Mouse (Mus musculus) embryonic facial prominence, embryonic 11.5 days (tissue): Measurements from ENCODE around the gene Abcb9. TPM values are rescaled to one million over a fixed set of nuclear protein-coding genes. Genes with fewer than 3 reads are reported as not detected.
A peak's percentile ranks its signal among the peaks of the same experiment; 100 is the strongest.
"Not testable (repeated sequence)": the region's sequence is repeated elsewhere in the genome, so short reads cannot be mapped to it uniquely, and the experiment has no call there.

Source experiments
- ATAC-seq: fragments of 200-750 bp; cut with Nextera tagmentation; replicated peaks from 2 replicates; pipeline ENCODE4 v1.8.0; 2017; ENCODE audit warnings: low read depth; ENCODE audit not compliant: insufficient number of reproducible peaks, low FRiP score, low TSS enrichment
- DNase-seq: peaks from one replicate; pipeline ENCODE4 v3.0.0-alpha.2; 2015; ENCODE audit warnings: low spot score
- H3K27ac ChIP-seq: fragments of 300-500 bp; sonication (generic); replicated peaks from 2 replicates; pipeline ENCODE4 v1.5.1; 2014; ENCODE audit warnings: mild to moderate bottlenecking, low read depth, low read length, control low read depth
- H3K27me3 ChIP-seq: fragments of 300-500 bp; sonication (generic); 2 replicates; pipeline ENCODE4 v1.6.1; 2014; ENCODE audit warnings: mild to moderate bottlenecking, low read length, moderate library complexity, mixed read lengths; ENCODE audit not compliant: control insufficient read depth, insufficient read depth
- H3K36me3 ChIP-seq: fragments of 300-500 bp; sonication (generic); replicated peaks from 2 replicates; pipeline ENCODE4 v1.6.1; 2014; ENCODE audit warnings: low read depth, mild to moderate bottlenecking, low read length, moderate library complexity, mixed read lengths; ENCODE audit not compliant: control insufficient read depth, insufficient read depth
- H3K4me1 ChIP-seq: fragments of 300-500 bp; sonication (generic); 2 replicates; pipeline ENCODE4 v1.6.1; 2014; ENCODE audit warnings: low read length, mixed read lengths; ENCODE audit not compliant: control insufficient read depth, insufficient read depth
- H3K4me2 ChIP-seq: fragments of 300-500 bp; sonication (generic); 2 replicates; pipeline ENCODE4 v1.6.1; 2014; ENCODE audit warnings: low read depth, mild to moderate bottlenecking, control low read depth, low read length, moderate library complexity
- H3K4me3 ChIP-seq: fragments of 300-500 bp; sonication (generic); 2 replicates; pipeline ENCODE4 v1.5.1; 2014; ENCODE audit warnings: low read depth, low read length, control low read depth
- H3K9ac ChIP-seq: fragments of 300-500 bp; sonication (generic); replicated peaks from 2 replicates; pipeline ENCODE4 v1.6.1; 2014; ENCODE audit warnings: mild to moderate bottlenecking, control low read depth, low read length
- H3K9me3 ChIP-seq: fragments of 300-500 bp; sonication (generic); replicated peaks from 2 replicates; pipeline ENCODE4 v1.6.1; 2016; ENCODE audit warnings: mild to moderate bottlenecking, low read length, inconsistent platforms, mixed read lengths; ENCODE audit not compliant: control insufficient read depth
- WGBS: fragments of 180-500 bp; shearing (Covaris S2); extraction: QIAGEN DNeasy Blood & Tissue Kit; methylation state at CpG from one replicate; pipeline ENCODE4 v1.1.7; 2014; 5-methylcytosine and 5-hydroxymethylcytosine counted together
- polyA plus RNA-seq: library from polyadenylated mRNA; unstranded; fragments of >200 nt; fragmentation: Nextera tagmentation; extraction: Ambion mirVana; gene quantifications from 2 replicates; pipeline ENCODE4 v1.2.1, GENCODE M21; 2014

Gene Abcb9
- polyA plus RNA-seq, 1 experiment from 2014 or later: 0.46 TPM

DNA sequence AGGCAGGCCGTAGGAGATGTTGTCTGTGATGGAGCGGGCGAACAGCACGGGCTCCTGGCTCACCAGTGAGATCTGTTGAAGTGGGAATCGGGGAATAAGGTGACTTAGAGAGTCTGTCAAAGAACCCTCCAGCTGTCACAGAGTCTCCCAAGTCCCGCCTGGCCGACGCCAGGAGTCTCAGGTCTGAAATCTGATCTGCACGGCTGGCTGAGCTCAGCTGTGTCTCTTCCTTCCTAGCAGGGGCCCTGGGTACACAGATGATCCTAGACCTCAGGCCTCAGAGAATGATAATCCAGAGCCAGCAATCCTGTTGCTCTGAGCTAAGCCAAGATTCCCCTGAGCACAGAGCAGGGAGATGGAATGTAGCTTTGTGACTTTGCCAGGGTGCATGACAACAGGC is 21.9 kb downstream of the Abcb9 start:
- no peak overlapping the region for H3K4me3 ChIP-seq
- peak; percentile 61 for DNase-seq
- H3K27me3 ChIP-seq: no peaks in the 10 kb centered on the region
- H3K9ac ChIP-seq: no peak overlapping the region
- no peaks in the 10 kb centered on the region for H3K9me3 ChIP-seq
- 40% methylated on average over 9 of the region's 9 CpGs for WGBS
- no peaks in the 10 kb centered on the region for H3K36me3 ChIP-seq
- no peak for ATAC-seq
- H3K27ac ChIP-seq: no peak overlapping the region
- no peaks in the 10 kb centered on the region for H3K4me1 ChIP-seq
- H3K4me2 ChIP-seq: no peak overlapping the region

DNA sequence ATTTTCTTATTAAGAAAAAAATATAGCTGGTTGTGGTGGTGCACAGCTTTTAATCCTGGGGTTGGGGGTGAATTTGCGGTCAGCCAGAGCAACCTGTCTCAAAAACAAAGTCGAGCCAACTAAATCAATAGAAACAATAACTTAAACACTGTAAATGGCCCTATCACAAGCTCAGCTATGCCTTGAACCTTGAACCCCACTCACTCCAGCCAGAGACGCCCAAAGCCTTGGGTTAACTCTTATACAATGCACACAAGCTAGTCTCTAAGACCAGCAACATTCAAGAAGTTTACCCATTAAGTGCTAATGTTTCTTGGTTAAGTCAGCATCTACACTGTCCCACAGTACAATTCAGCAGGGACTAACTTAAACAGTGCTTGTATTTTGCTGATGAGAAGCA is 25.9 kb downstream of the Abcb9 start:
- 91% methylated on average over 3 of the region's 3 CpGs for WGBS
- no peaks in the 10 kb centered on the region for H3K4me1 ChIP-seq
- no peak overlapping the region for H3K4me3 ChIP-seq
- no peak overlapping the region for H3K4me2 ChIP-seq
- H3K36me3 ChIP-seq: no peaks in the 10 kb centered on the region
- no peak overlapping the region for H3K9ac ChIP-seq
- H3K9me3 ChIP-seq: no peaks in the 10 kb centered on the region
- ATAC-seq (no peak), DNase-seq (no peak)
- H3K27ac ChIP-seq: no peak overlapping the region
- H3K27me3 ChIP-seq: no peaks in the 10 kb centered on the region

GRCm38 (mm10) chr5:124062037-124062824 is 33.4 kb downstream of the Abcb9 start:
- H3K9me3 ChIP-seq: no peaks in the 10 kb centered on the region
- no peaks in the 10 kb centered on the region for H3K4me1 ChIP-seq
- no peaks in the 10 kb centered on the region for H3K36me3 ChIP-seq
- H3K4me3 ChIP-seq: no peak overlapping the region
- ATAC-seq (no peak), DNase-seq (no peak)
- H3K27me3 ChIP-seq: no peaks in the 10 kb centered on the region
- WGBS: 71% methylated on average over 12 of the region's 12 CpGs
- H3K27ac ChIP-seq: no peak overlapping the region
- no peak overlapping the region for H3K9ac ChIP-seq
- H3K4me2 ChIP-seq: no peak overlapping the region

GRCm38 (mm10) chr5:124059677-124060076 is 35.9 kb downstream of the Abcb9 start:
- Histone ChIP-seq H3K36me3 (no peaks in the 10 kb centered on the region), H3K27ac (no peak overlapping the region), H3K4me1 (no peaks in the 10 kb centered on the region), H3K4me3 (no peak overlapping the region), H3K27me3 (no peaks in the 10 kb centered on the region), H3K9me3 (no peaks in the 10 kb centered on the region), H3K9ac (no peak overlapping the region), H3K4me2 (no peak overlapping the region)
- WGBS: 76% methylated on average over 5 of the region's 5 CpGs
- no peak for DNase-seq
- ATAC-seq: no peak

DNA sequence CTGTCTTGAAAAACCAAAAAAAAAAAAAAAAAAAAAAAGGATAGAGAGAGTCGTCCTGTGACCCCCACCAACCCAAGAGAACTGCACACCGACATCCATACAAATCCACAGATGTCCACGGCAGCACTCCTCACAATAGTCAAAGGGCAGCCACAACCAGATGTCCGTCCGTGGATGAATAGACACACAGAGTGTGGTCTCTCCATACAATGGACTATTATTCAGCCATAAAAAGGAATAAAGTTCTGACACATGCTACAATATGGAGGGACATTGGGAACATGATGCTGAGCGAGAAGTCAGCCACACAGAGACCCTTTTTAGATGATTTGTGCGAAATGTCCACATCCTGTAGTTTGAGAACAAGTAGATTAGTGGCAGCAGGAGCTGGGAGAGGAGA is 36.8 kb downstream of the Abcb9 start:
- 76% methylated on average over 7 of the region's 7 CpGs for WGBS
- no peak overlapping the region for H3K27ac ChIP-seq
- no peak overlapping the region for H3K9ac ChIP-seq
- H3K4me1 ChIP-seq: no peaks in the 10 kb centered on the region
- H3K4me2 ChIP-seq: no peak overlapping the region
- no peaks in the 10 kb centered on the region for H3K27me3 ChIP-seq
- no peak for ATAC-seq
- no peak overlapping the region for H3K4me3 ChIP-seq
- no peak for DNase-seq
- no peaks in the 10 kb centered on the region for H3K36me3 ChIP-seq
- H3K9me3 ChIP-seq: no peaks in the 10 kb centered on the region

DNA sequence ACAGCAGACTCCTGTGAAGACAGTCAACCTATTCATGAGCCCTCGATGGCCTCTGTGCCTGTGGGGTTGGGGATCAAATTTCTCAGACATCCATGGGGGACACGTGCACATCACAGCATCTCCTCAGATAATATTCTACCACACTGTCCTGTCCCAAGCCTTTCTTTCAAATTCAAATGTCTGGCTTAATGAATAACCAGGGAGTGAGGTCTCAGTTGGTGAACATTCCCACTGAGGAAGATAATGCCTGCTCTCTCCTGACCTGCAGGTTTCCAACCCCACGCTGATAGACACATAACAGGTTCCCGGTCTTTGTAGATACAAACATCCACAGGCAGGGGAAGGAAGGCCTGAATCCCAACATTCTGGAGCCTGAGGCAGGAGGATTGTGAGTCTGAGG is 38.6 kb downstream of the Abcb9 start:
- no peaks in the 10 kb centered on the region for H3K9me3 ChIP-seq
- no peak overlapping the region for H3K4me3 ChIP-seq
- DNase-seq: no peak
- ATAC-seq: no peak
- H3K9ac ChIP-seq: no peak overlapping the region
- H3K4me1 ChIP-seq: no peaks in the 10 kb centered on the region
- no peak overlapping the region for H3K27ac ChIP-seq
- H3K27me3 ChIP-seq: no peaks in the 10 kb centered on the region
- no peaks in the 10 kb centered on the region for H3K36me3 ChIP-seq
- no peak overlapping the region for H3K4me2 ChIP-seq
- 26% methylated on average over 4 of the region's 4 CpGs for WGBS

- Histone ChIP-seq H3K36me3 (no peaks in the 10 kb centered on the region), H3K27me3 (no peaks in the 10 kb centered on the region), H3K4me2 (no peak overlapping the region), H3K4me3 (no peak overlapping the region), H3K27ac (no peak overlapping the region), H3K4me1 (no peaks in the 10 kb centered on the region), H3K9ac (no peak overlapping the region), H3K9me3 (no peaks in the 10 kb centered on the region)
- 93% methylated on average over 1 of the region's 1 CpGs for WGBS
- no peak for ATAC-seq
- no peak for DNase-seq
These were observed 39.4 kb downstream of the Abcb9 start for GRCm38 (mm10) chr5:124056219-124056618.

- not testable (repeated sequence) for H3K4me3 ChIP-seq, H3K9me3 ChIP-seq, ATAC-seq, H3K27ac ChIP-seq, H3K36me3 ChIP-seq, H3K9ac ChIP-seq, H3K4me1 ChIP-seq, H3K4me2 ChIP-seq, H3K27me3 ChIP-seq, DNase-seq
- 90% methylated on average over 7 of the region's 7 CpGs for WGBS
These were observed 43.0 kb downstream of the Abcb9 start for GRCm38 (mm10) chr5:124052641-124053040.
